Mouse (Mus musculus) lung, embryonic 15.5 days (tissue): ENCODE results near the gene Hmmr. TPM values are rescaled to one million over a fixed set of nuclear protein-coding genes. Genes with fewer than 3 reads are reported as not detected.

ENCODE experiments used
- ATAC-seq: fragments of 200-750 bp; cut with Nextera tagmentation; 2 replicates; pipeline ENCODE4 v1.8.0; 2017; ENCODE audit warnings: moderate number of reproducible peaks, borderline replicate concordance; ENCODE audit not compliant: low FRiP score, low TSS enrichment; ENCODE audit errors: extremely low read depth
- H3K27ac ChIP-seq: fragments of 300-500 bp; sonication (generic); 2 replicates; pipeline ENCODE4 v1.5.1; 2015; ENCODE audit warnings: moderate library complexity, mild to moderate bottlenecking, inconsistent platforms
- H3K27me3 ChIP-seq: fragments of 300-500 bp; sonication (generic); 2 replicates; pipeline ENCODE4 v1.6.1; 2015; ENCODE audit warnings: inconsistent platforms
- H3K36me3 ChIP-seq: fragments of 300-500 bp; sonication (generic); 2 replicates; pipeline ENCODE4 v1.6.1; 2015; ENCODE audit warnings: inconsistent platforms
- H3K4me1 ChIP-seq: fragments of 300-500 bp; sonication (generic); 2 replicates; pipeline ENCODE4 v1.6.1; 2015; ENCODE audit warnings: inconsistent platforms
- H3K4me2 ChIP-seq: fragments of 300-500 bp; sonication (generic); 2 replicates; pipeline ENCODE4 v1.6.1; 2015; ENCODE audit warnings: inconsistent platforms, mild to moderate bottlenecking, moderate library complexity
- H3K4me3 ChIP-seq: fragments of 300-500 bp; sonication (generic); 2 replicates; pipeline ENCODE4 v1.5.1; 2015; ENCODE audit warnings: mild to moderate bottlenecking, inconsistent platforms
- H3K9ac ChIP-seq: fragments of 300-500 bp; sonication (generic); 2 replicates; pipeline ENCODE4 v1.6.1; 2015; ENCODE audit warnings: inconsistent platforms
- H3K9me3 ChIP-seq: fragments of 300-500 bp; sonication (generic); 2 replicates; pipeline ENCODE4 v1.6.1; 2016; ENCODE audit warnings: inconsistent platforms
- WGBS: fragments of 180-500 bp; shearing (Covaris S2); methylation state at CpG from one replicate; pipeline ENCODE4 v1.1.7; 2015; 5-methylcytosine and 5-hydroxymethylcytosine counted together
- polyA plus RNA-seq: library from polyadenylated mRNA; unstranded; fragments of >200 nt; fragmentation: Nextera tagmentation; extraction: Ambion mirVana; gene quantifications from 2 replicates; pipeline ENCODE4 v1.2.1, GENCODE M21; 2015

The Hmmr gene
- polyA plus RNA-seq, 1 experiment from 2014 or later, result 57.0 TPM

DNA sequence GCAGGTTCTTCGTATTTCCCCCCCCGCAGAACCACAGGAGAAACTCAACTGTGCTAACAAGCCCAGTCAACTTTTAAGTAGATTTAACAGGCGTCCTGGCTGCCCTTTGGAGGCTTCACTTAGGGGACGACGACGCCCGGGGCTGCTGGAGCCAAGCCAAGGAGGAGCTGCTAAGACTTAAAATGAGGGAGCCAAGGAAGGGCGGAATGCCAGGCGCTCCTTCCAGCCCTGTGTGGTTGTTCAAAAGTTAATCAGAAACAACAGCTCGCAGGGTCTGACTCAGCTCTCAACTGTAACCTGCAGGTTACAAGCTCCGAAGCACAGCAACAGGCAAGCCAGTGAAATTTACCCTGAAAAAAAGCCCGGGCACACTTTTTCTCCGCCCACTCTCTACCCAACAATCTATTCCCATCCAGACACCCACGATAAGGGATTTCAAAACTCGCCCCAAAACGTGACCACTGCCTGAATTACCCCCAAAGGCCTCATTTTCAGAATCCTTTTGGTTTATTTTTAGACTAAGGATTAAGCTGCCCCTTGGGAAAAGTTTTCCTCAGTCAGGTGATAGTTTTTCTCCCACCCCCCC is 39.8 kb downstream of the Hmmr start:
- peaks cover 22% of the 10 kb centered on the region for H3K4me1 ChIP-seq
- H3K9ac ChIP-seq, result peak overlapping the region; percentile 68
- H3K27ac ChIP-seq, result peak overlapping the region; percentile 95
- no peak; the same call in 1 of the 2 replicates for ATAC-seq
- WGBS, result under 1% methylated on average over 16 of the region's 16 CpGs
- H3K4me2 ChIP-seq, result peak overlapping the region; percentile 89
- no peaks in the 10 kb centered on the region for H3K36me3 ChIP-seq
- H3K4me3 ChIP-seq, result peak overlapping the region; percentile 92
- H3K9me3 ChIP-seq, result no peaks in the 10 kb centered on the region
- H3K27me3 ChIP-seq, result no peaks in the 10 kb centered on the region

DNA sequence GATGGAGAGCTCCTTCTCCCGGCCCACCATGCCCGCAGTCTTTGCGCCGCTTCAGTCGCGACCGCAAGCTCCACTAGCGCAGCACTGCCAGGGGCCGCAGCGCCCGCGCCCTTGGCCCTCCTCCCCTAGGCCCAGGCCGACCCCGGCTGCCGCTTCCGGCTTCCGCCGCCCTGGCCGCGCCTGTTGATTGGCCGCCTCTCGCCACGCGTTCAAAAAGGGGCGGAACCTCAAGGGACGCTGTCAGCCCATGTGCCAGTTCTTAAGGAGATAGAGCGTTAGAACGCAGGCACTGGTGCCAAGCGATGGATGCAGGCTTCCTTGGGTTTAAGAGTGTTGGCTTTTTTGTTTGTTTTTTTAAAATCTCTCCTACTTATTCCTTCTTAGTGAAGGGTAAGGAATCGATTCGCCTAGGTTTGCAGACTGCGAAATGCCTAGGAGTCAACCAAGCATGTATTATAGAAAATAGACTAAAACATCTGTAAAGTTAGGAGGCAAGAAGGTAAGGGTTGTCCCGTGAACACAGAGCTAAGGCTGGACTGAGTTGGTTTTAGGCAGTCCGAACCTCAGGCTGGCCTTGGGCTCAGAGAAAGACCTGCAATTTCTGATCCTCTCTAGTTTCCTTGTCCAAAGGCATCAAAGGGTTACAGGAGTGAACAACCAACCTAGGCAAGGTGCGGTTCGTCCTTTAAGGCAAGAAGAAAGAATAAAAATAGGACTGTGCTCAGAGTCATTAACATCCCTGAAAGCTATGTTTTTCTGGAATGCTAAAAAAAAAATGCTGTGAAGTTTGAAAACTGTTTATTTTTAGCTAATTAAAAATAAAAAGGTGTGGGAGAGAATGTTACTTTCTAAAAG is 40.5 kb downstream of the Hmmr start:
- H3K36me3 ChIP-seq, result no peaks in the 10 kb centered on the region
- 0% methylated on average over 36 of the region's 36 CpGs for WGBS
- peak; percentile 96 for ATAC-seq

DNA sequence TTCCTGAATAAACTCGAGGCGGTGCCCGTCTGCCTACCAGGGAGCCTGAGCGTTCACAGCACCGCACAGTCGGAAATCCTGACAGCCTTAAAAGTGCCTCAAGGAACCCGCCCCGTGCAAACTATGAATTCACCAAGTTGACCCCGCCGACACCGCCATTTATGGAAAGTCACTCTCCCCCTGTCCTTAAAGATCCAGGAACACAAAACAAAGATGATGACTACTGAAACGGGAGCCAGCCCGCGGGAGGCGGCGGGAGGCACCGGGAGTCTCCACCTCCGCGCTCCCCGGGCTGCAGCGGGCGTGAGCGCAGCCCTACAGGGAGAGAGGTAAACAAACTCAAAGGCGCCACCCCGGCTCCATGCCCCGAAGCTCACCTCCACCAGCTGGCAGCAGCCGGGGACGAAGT is 41.1 kb downstream of the Hmmr start:
- H3K4me2 ChIP-seq, result peak overlapping the region; percentile 89
- under 1% methylated on average over 28 of the region's 28 CpGs for WGBS
- peak overlapping the region; percentile 95 for H3K27ac ChIP-seq
- H3K27me3 ChIP-seq, result no peaks in the 10 kb centered on the region
- peak; percentile 73 for ATAC-seq
- peak overlapping the region; percentile 68 for H3K9ac ChIP-seq
- H3K4me3 ChIP-seq, result peak overlapping the region; percentile 92
- peaks cover 22% of the 10 kb centered on the region for H3K4me1 ChIP-seq
- peaks cover 6% of the 10 kb centered on the region for H3K36me3 ChIP-seq
- no peaks in the 10 kb centered on the region for H3K9me3 ChIP-seq

More for the DNA sequence above, 40.5 kb downstream of the Hmmr start:
- H3K27me3 ChIP-seq, result no peaks in the 10 kb centered on the region
- peaks cover 22% of the 10 kb centered on the region for H3K4me1 ChIP-seq
- H3K4me2 ChIP-seq, result peak overlapping the region; percentile 89
- H3K9me3 ChIP-seq, result no peaks in the 10 kb centered on the region
- peak overlapping the region; percentile 92 for H3K4me3 ChIP-seq
- H3K27ac ChIP-seq, result peak overlapping the region; percentile 95
- H3K9ac ChIP-seq, result peak overlapping the region; percentile 68

DNA sequence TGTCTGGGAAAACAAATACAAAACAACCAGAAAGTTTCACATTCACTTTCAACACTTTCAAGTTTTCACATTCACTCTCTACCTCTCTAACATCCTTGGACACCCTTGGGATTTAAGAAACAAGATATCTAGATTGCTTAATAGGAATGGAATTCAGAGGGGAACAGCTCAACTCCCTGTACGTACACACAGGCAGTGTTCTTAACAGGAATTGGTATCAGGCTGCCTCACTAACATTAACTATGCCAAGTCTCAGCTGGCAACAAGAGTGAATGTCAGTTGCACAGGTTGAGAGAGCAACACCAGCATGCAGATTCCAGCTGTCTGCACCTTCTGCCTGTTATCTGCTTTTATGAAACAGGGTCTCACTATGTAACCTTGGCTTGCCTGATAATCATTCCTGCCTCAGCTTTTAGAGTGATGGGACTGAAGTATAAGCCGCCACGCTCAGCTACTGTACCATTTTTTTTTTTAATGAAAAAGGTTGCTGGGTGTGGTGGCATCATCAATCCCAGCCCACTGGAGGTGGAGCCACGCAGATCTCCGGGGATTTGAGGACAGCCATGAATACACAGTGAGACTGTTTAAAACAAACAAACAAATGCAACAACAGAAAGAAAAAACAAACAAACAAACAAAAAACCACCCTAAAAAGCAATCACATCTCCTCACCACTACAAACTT is 42.6 kb downstream of the Hmmr start:
- Histone ChIP-seq H3K4me1 (peaks cover 22% of the 10 kb centered on the region), H3K27me3 (no peaks in the 10 kb centered on the region), H3K4me3 (peak overlapping the region; percentile 92; the same call in 1 of the 2 replicates), H3K9ac (no peak overlapping the region), H3K9me3 (no peaks in the 10 kb centered on the region), H3K36me3 (peaks cover 19% of the 10 kb centered on the region), H3K27ac (no peak overlapping the region), H3K4me2 (peak overlapping the region; percentile 89)
- WGBS, result 52% methylated on average over 5 of the region's 5 CpGs
- ATAC-seq, result no peak

DNA sequence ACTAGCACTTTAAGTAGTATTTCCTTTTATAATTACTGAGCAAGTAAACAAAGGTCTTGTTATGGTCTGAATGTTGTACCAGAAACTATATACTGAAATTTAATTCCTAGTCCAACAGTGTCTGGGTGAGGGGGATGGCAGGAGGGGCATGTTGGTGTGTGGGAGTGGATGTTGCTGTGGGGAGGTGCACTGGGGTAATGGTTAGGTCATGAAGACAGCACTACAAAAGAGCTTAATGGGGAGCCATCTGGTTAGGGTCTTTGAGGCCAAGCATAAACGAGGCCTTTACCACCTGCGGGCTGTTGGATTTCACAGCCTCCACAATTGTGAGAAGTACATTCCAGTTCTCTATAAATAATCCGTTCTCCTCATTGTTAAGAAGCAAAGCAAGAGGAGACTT is 49.9 kb downstream of the Hmmr start:
- H3K36me3 ChIP-seq, result peaks cover 80% of the 10 kb centered on the region
- 93% methylated on average over 3 of the region's 3 CpGs for WGBS
- no peak overlapping the region for H3K4me3 ChIP-seq
- no peak overlapping the region for H3K9ac ChIP-seq
- no peaks in the 10 kb centered on the region for H3K27me3 ChIP-seq
- H3K9me3 ChIP-seq, result no peaks in the 10 kb centered on the region
- H3K4me2 ChIP-seq, result no peak overlapping the region
- no peak for ATAC-seq
- no peaks in the 10 kb centered on the region for H3K4me1 ChIP-seq
- H3K27ac ChIP-seq, result no peak overlapping the region

DNA sequence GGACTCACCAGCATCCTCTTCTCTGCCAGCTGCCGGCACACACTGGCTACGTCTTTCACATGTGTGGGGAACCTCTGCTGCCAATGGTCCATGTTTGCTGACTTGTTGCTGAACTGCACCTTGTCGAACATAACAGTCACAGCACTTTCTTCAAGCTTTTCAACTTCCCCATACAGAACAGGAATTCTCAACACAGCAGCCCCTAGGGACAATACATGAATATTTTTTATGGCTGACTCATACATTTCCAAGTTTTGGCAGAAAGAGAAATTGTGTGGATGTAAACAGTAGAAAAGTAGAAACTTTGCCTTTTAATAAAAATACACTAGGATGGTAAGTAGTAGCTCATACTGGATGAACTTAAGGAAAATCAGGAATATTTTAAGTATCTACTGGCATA is 50.8 kb downstream of the Hmmr start:
- no peaks in the 10 kb centered on the region for H3K27me3 ChIP-seq
- H3K4me2 ChIP-seq, result no peak overlapping the region
- H3K9me3 ChIP-seq, result no peaks in the 10 kb centered on the region
- peaks cover 86% of the 10 kb centered on the region for H3K36me3 ChIP-seq
- no peaks in the 10 kb centered on the region for H3K4me1 ChIP-seq
- no peak overlapping the region for H3K9ac ChIP-seq
- no peak for ATAC-seq
- H3K27ac ChIP-seq, result no peak overlapping the region
- H3K4me3 ChIP-seq, result no peak overlapping the region
- 87% methylated on average over 3 of the region's 3 CpGs for WGBS

DNA sequence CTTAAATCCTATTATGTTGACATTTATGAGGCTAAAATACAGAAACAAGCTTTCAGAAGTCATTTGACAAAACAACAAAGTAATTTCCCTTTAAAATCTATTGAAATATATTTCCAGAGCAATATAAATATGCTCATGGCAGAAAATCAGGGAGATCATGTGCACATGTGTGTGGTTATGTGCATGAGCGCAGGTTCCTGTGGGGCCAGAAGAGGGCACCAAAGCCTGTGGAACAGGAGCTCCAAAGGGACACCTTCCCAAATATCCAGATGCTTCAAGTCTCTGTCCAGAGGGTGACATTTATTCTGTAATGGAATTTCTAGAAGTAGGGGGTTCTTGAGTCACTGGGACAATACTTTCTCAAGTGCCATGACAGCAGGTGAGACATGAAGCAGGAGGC is 56.1 kb downstream of the Hmmr start:
- H3K36me3 ChIP-seq, result peaks cover 46% of the 10 kb centered on the region

DNA sequence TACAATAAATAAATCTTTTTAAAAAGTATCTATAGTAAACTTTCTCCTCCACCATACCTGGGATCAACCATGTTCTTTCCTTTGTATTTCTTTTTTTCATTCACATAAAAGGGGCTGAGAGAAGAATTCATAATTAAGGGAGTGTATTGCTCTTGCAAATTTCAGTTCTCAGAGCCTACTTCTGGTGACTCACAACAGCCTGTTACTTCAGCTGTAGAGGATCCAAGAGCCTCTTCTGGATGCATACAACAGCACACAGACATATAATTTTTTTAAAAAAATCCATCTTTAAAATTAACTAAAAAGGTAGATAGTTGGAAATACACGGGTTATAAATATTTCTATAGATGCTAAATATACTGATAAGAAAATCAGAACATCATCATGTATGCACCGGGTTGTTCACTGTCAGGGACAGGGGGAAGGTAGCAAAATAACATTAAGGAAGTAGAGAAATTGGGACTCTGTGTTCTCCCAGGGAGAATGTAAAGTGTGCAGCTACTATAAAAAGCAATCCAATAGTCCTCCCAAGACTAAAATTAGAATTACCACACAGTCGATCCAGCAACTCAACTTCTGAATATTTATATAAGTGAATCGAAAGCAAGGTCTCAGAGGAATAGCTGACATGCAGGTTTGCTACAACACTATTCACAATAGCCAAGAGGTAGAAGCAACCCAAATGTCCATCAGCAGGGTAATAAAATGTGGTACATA is 58.0 kb downstream of the Hmmr start:
- Histone ChIP-seq H3K27ac (no peak overlapping the region), H3K4me2 (no peak overlapping the region), H3K9ac (no peak overlapping the region), H3K27me3 (no peaks in the 10 kb centered on the region), H3K4me1 (no peaks in the 10 kb centered on the region), H3K36me3 (peaks cover 30% of the 10 kb centered on the region), H3K9me3 (no peaks in the 10 kb centered on the region), H3K4me3 (no peak overlapping the region)
- 82% methylated on average over 4 of the region's 4 CpGs for WGBS
- no peak for ATAC-seq

More for the DNA sequence above, 56.1 kb downstream of the Hmmr start:
- H3K4me1 ChIP-seq, result no peaks in the 10 kb centered on the region
- H3K27me3 ChIP-seq, result no peaks in the 10 kb centered on the region
- no peak overlapping the region for H3K27ac ChIP-seq
- ATAC-seq, result no peak
- H3K4me2 ChIP-seq, result no peak overlapping the region
- 96% methylated on average over 1 of the region's 1 CpGs for WGBS
- no peak overlapping the region for H3K4me3 ChIP-seq
- H3K9me3 ChIP-seq, result no peaks in the 10 kb centered on the region
- no peak overlapping the region for H3K9ac ChIP-seq

Other genes starting within 250 kb of the Hmmr start
- gene Mat2b, start 38.2 kb downstream of the Hmmr start, polyA plus RNA-seq, result 92.6 and 94.4 TPM in 2 replicates
- gene Nudcd2, start 245 bp upstream of the Hmmr start, polyA plus RNA-seq, result 156 and 161 TPM in 2 replicates
- 39.0 and 39.2 TPM in 2 replicates for gene Ccng1, start 21.9 kb upstream of the Hmmr start, polyA plus RNA-seq